Mouse (Mus musculus): ENCODE results near the gene Cbarp. TPM values are rescaled to one million over a fixed set of nuclear protein-coding genes. Genes with fewer than 3 reads are reported as not detected.

The Cbarp gene
- polyA plus RNA-seq, 1 experiment from 2014 or later, result 3.1 TPM

DNA sequence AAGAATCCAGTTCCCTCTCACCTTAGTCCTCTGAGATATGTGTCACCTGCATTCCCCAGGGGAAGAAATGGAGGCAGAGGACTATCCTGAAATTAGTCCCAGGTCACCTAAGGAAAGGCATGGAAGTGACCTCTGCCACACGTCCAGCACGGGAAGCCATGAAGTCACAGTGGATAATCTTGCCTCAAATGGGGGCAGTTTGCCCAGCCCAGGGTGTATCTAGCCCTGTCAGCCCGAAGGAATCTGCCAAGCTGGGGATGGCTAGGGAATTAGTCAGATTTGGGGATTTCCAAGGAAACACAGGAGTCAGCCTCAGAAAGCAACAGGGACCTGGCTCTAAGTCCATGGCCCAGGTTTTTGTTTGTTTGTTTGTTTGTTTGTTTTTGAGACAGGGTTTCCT lies 36.5 kb downstream of the Cbarp start:
- Histone ChIP-seq H3K27me3 (ENCODE audit: control insufficient read depth, insufficient read depth, low read length) (no peaks in the 10 kb centered on the region), H3K9me3 (replicated peaks; ENCODE audit: control insufficient read depth, low read length) (no peaks in the 10 kb centered on the region), H3K4me1 (ENCODE audit: control insufficient read depth, insufficient read depth, low read length) (peaks cover 23% of the 10 kb centered on the region), H3K27ac (ENCODE audit: low read length) (no peak overlapping the region), H3K4me3 (replicated peaks; ENCODE audit: low read length) (no peak overlapping the region), H3K4me2 (ENCODE audit: low read depth, low read length) (no peak overlapping the region), H3K9ac (ENCODE audit: low read length) (no peak overlapping the region), H3K36me3 (ENCODE audit: control insufficient read depth, insufficient read depth, low read length) (no peaks in the 10 kb centered on the region)
- ATAC-seq (ENCODE audit: insufficient read depth, low FRiP score), result no peak
- WGBS, result 79% methylated on average over 3 of the region's 3 CpGs

DNA sequence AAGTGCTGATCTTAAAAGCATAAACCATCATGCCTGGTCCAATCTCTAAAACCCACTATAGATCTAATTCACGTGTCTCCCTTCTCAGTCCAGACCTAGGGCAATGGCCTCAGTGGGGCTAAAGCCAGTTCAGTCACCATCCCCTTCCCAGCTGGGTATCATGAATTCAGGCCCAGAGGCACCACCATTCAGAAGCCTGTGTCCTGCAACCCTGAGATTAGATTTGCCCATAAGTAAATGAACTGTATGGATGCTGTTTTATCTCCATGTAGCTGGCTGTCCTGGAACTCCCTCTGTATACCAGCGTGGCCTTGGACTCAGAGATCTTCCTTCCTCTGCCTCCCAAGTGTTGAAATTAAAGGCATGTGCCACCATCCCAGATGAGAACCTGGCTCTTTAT lies 37.6 kb downstream of the Cbarp start:
- H3K27ac ChIP-seq (ENCODE audit: low read length), result peak overlapping the region; percentile 70; the same call in 1 of the 2 replicates
- peak overlapping the region; percentile 86; the same call in 1 of the 2 replicates for H3K4me2 ChIP-seq (ENCODE audit: low read depth, low read length)
- H3K9ac ChIP-seq (ENCODE audit: low read length), result peak overlapping the region; percentile 95
- H3K27me3 ChIP-seq (ENCODE audit: control insufficient read depth, insufficient read depth, low read length), result no peaks in the 10 kb centered on the region
- no peaks in the 10 kb centered on the region for H3K9me3 ChIP-seq (replicated peaks; ENCODE audit: control insufficient read depth, low read length)
- no peak for ATAC-seq (ENCODE audit: insufficient read depth, low FRiP score)
- no peaks in the 10 kb centered on the region for H3K36me3 ChIP-seq (ENCODE audit: control insufficient read depth, insufficient read depth, low read length)
- peaks cover 28% of the 10 kb centered on the region for H3K4me1 ChIP-seq (ENCODE audit: control insufficient read depth, insufficient read depth, low read length)
- 0 out of 2 replicates have a peak overlapping the region, but pooled peaks have one; percentile 90 for H3K4me3 ChIP-seq (replicated peaks; ENCODE audit: low read length)
- 78% methylated on average over 2 of the region's 2 CpGs for WGBS

DNA sequence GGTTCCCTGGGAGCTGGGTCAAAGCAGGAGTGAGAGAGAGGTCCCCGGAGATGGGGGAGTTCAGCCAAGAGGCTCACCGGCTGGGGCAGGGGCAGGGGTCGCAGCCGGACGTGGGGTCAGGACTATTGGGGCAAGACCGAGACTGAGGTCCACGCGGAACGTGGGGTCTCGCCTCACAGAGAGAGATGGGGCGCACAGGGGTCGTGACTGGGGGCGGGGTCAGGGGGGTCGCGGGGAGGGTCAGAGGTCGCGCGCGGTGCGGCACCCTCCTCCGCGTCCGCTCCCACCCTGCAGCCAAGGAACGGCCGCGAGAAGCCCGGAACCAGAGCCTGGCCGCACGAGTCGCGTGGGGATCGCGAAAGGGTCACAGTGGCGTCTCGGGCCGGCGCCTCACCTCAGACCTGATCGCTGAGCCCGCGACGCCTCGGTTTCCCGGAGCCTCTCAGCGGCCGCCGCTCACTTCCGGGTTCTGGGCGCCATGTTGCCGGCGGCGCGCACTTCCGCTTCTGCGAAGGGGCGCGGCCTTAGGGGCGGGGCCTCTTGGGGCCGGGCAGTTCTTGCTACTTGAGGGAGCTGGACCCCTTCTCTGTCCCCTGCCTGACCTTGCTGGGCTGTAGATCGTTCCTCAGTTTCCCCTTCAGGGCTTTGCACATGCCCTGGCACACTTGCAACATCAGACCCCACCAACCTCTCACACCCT lies 38.3 kb downstream of the Cbarp start:
- Histone ChIP-seq H3K4me1 (ENCODE audit: control insufficient read depth, insufficient read depth, low read length) (peaks cover 33% of the 10 kb centered on the region), H3K4me3 (replicated peaks; ENCODE audit: low read length) (peak overlapping the region; percentile 90), H3K9ac (ENCODE audit: low read length) (peak overlapping the region; percentile 95), H3K9me3 (replicated peaks; ENCODE audit: control insufficient read depth, low read length) (no peaks in the 10 kb centered on the region), H3K36me3 (ENCODE audit: control insufficient read depth, insufficient read depth, low read length) (no peaks in the 10 kb centered on the region), H3K27me3 (ENCODE audit: control insufficient read depth, insufficient read depth, low read length) (no peaks in the 10 kb centered on the region), H3K27ac (ENCODE audit: low read length) (peak overlapping the region; percentile 70), H3K4me2 (ENCODE audit: low read depth, low read length) (peak overlapping the region; percentile 86)
- peak; percentile 84 for ATAC-seq (ENCODE audit: insufficient read depth, low FRiP score)
- under 1% methylated on average over 53 of the region's 59 CpGs for WGBS

DNA sequence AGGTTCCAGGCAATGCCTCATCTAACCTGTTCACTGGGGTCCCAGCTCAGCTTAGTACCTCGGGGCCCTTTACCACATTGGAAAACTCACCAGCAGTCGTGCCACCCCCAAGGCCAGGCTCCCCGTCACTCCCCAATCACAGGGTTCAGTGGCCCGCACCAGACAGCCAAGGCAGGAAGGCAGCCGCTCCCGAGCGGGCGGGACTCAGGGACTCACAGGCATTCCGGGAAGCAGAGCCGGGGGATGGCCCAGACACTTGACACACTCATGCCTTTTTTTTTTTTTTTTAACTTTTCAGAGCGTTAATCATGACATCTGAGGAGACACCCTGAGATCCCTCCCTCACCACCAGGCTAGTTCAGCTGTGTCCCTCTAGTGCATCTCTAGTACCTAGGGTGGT lies 39.7 kb downstream of the Cbarp start:
- peak overlapping the region; percentile 90 for H3K4me3 ChIP-seq (replicated peaks; ENCODE audit: low read length)
- no peak for ATAC-seq (ENCODE audit: insufficient read depth, low FRiP score)
- H3K9me3 ChIP-seq (replicated peaks; ENCODE audit: control insufficient read depth, low read length), result no peaks in the 10 kb centered on the region
- H3K4me2 ChIP-seq (ENCODE audit: low read depth, low read length), result peak overlapping the region; percentile 86
- 0 out of 2 replicates have a peak overlapping the region, but pooled peaks have one; percentile 16 for H3K27ac ChIP-seq (ENCODE audit: low read length)
- WGBS, result 43% methylated on average over 11 of the region's 11 CpGs
- peaks cover 42% of the 10 kb centered on the region for H3K4me1 ChIP-seq (ENCODE audit: control insufficient read depth, insufficient read depth, low read length)
- no peaks in the 10 kb centered on the region for H3K27me3 ChIP-seq (ENCODE audit: control insufficient read depth, insufficient read depth, low read length)
- no peaks in the 10 kb centered on the region for H3K36me3 ChIP-seq (ENCODE audit: control insufficient read depth, insufficient read depth, low read length)
- peak overlapping the region; percentile 95; the same call in 1 of the 2 replicates for H3K9ac ChIP-seq (ENCODE audit: low read length)

DNA sequence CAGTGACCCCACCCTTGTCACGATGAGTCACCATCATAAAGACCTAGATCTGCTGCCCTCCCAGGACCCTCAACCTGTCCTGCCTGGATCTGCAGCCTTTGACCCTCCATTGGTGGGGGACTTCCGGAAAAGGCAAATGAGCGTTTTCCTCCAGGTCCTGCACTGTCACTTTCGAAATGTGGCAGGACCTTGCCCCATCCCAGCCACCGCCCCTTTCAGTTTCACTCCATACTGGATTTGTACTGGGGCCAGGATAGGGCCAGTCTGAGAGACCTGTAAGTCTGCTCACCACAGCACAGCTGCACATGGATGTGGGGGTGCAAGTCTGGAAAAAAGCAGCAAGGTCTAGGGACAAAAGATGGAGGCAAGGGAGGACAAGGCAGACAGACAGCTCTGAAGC lies 42.0 kb downstream of the Cbarp start:
- H3K36me3 ChIP-seq (ENCODE audit: control insufficient read depth, insufficient read depth, low read length), result no peaks in the 10 kb centered on the region
- no peak for ATAC-seq (ENCODE audit: insufficient read depth, low FRiP score)
- 0 out of 2 replicates have a peak overlapping the region, but pooled peaks have one; percentile 14 for H3K9ac ChIP-seq (ENCODE audit: low read length)
- no peaks in the 10 kb centered on the region for H3K9me3 ChIP-seq (replicated peaks; ENCODE audit: control insufficient read depth, low read length)
- peaks cover 44% of the 10 kb centered on the region for H3K4me1 ChIP-seq (ENCODE audit: control insufficient read depth, insufficient read depth, low read length)
- H3K4me3 ChIP-seq (replicated peaks; ENCODE audit: low read length), result no peak overlapping the region
- WGBS, result 72% methylated on average over 5 of the region's 5 CpGs
- H3K4me2 ChIP-seq (ENCODE audit: low read depth, low read length), result no peak overlapping the region
- 0 out of 2 replicates have a peak overlapping the region, but pooled peaks have one; percentile 30 for H3K27ac ChIP-seq (ENCODE audit: low read length)
- H3K27me3 ChIP-seq (ENCODE audit: control insufficient read depth, insufficient read depth, low read length), result no peaks in the 10 kb centered on the region

DNA sequence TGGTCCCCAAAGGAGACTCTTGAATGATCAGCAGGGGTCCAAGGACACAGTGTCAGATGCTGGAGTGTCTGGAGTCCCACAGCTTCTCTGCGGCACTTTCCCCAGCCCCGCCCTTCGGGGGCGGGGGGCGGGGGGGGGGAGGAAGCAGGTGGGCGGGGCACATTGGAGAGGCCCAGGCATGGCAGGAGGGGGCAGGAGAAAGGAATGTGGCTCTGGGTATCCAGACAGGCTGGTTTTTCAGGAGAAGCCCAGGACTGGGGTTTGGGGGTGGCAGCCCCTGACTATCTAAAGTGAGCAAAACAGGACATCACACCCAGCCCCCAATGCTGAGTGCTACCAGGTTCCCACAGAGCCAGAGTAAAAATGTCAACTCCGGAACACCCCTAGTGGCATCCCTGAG lies 43.4 kb downstream of the Cbarp start:
- Histone ChIP-seq H3K27me3 (ENCODE audit: control insufficient read depth, insufficient read depth, low read length) (no peaks in the 10 kb centered on the region), H3K9me3 (replicated peaks; ENCODE audit: control insufficient read depth, low read length) (no peaks in the 10 kb centered on the region), H3K4me1 (ENCODE audit: control insufficient read depth, insufficient read depth, low read length) (peaks cover 44% of the 10 kb centered on the region), H3K4me2 (ENCODE audit: low read depth, low read length) (peak overlapping the region; percentile 10; the same call in 1 of the 2 replicates), H3K27ac (ENCODE audit: low read length) (peak overlapping the region; percentile 71), H3K36me3 (ENCODE audit: control insufficient read depth, insufficient read depth, low read length) (no peaks in the 10 kb centered on the region), H3K9ac (ENCODE audit: low read length) (peak overlapping the region; percentile 28; the same call in 1 of the 2 replicates), H3K4me3 (replicated peaks; ENCODE audit: low read length) (no peak overlapping the region)
- ATAC-seq (ENCODE audit: insufficient read depth, low FRiP score), result 0 out of 2 replicates have a peak, but pooled peaks have one; percentile 41
- WGBS, result 11% methylated on average over 7 of the region's 7 CpGs

DNA sequence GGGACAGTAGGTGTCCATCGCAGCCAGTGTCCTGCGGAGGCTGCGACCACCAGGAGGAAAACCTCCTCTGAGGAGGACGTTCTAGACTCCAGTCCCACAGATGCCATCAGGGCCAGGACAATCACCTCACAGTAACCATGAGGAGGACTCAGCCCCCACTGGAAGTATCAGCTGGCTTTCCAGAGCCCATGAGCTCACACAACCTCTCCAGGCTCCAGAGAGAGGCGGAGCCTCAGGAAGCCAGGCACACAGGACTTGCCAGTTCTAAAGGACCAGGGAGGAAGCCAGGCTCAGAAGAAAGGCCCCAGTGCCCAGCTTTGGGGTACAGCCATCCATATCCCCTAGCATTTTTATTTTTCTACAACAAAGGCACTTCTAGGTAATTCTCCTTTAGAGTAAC lies 45.1 kb downstream of the Cbarp start:
- Histone ChIP-seq H3K9me3 (replicated peaks; ENCODE audit: control insufficient read depth, low read length) (no peaks in the 10 kb centered on the region), H3K4me3 (replicated peaks; ENCODE audit: low read length) (no peak overlapping the region), H3K27ac (ENCODE audit: low read length) (no peak overlapping the region), H3K36me3 (ENCODE audit: control insufficient read depth, insufficient read depth, low read length) (no peaks in the 10 kb centered on the region), H3K4me2 (ENCODE audit: low read depth, low read length) (no peak overlapping the region), H3K4me1 (ENCODE audit: control insufficient read depth, insufficient read depth, low read length) (peaks cover 34% of the 10 kb centered on the region), H3K9ac (ENCODE audit: low read length) (no peak overlapping the region; the same call in 1 of the 2 replicates), H3K27me3 (ENCODE audit: control insufficient read depth, insufficient read depth, low read length) (no peaks in the 10 kb centered on the region)
- WGBS, result 83% methylated on average over 5 of the region's 5 CpGs
- no peak for ATAC-seq (ENCODE audit: insufficient read depth, low FRiP score)

DNA sequence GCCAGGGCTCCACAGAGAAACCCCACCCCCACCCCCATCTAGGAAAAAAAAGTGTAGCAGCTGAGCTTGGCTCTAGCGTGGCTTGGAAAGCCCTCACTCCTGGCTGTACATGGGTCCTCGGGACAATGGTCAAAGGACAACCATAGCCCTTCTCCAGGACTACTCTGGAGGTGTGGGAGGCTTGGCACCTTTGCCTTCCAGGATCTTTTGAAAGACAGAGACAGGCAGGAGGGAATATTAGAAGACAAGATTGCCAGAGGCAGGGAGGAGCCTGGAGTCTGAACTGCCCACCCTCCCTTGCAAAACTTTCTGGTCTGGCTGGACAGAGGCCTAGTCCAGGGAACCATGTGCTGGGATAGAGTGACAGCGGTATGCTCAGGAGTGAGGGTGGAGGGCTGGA lies 46.0 kb downstream of the Cbarp start:
- H3K36me3 ChIP-seq (ENCODE audit: control insufficient read depth, insufficient read depth, low read length), result no peaks in the 10 kb centered on the region
- H3K27me3 ChIP-seq (ENCODE audit: control insufficient read depth, insufficient read depth, low read length), result no peaks in the 10 kb centered on the region
- peaks cover 30% of the 10 kb centered on the region for H3K4me1 ChIP-seq (ENCODE audit: control insufficient read depth, insufficient read depth, low read length)
- H3K9ac ChIP-seq (ENCODE audit: low read length), result no peak overlapping the region
- H3K4me2 ChIP-seq (ENCODE audit: low read depth, low read length), result no peak overlapping the region
- H3K4me3 ChIP-seq (replicated peaks; ENCODE audit: low read length), result no peak overlapping the region
- no peak for ATAC-seq (ENCODE audit: insufficient read depth, low FRiP score)
- H3K27ac ChIP-seq (ENCODE audit: low read length), result no peak overlapping the region
- H3K9me3 ChIP-seq (replicated peaks; ENCODE audit: control insufficient read depth, low read length), result no peaks in the 10 kb centered on the region
- 73% methylated on average over 3 of the region's 3 CpGs for WGBS

DNA sequence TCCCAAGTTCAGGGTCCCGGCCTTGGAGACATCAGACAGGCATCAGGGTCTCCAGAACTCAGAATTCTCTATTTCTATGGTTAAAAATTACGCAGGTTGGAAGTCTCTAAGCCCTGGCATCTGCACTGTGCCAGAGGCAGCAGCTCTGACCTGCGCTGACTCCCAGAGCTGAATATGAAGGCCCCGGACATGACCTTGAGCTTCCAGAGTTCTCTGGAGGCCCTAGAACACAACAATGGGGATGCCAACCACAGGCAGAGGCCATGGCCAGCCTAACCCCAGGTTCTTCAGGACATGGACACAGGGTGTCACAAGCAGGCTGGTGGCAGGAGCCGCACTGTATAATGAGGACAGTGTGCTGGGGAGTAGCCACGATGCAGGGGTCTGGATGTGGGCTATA lies 46.5 kb downstream of the Cbarp start:
- 87% methylated on average over 6 of the region's 6 CpGs for WGBS
- no peaks in the 10 kb centered on the region for H3K27me3 ChIP-seq (ENCODE audit: control insufficient read depth, insufficient read depth, low read length)
- no peak overlapping the region for H3K4me2 ChIP-seq (ENCODE audit: low read depth, low read length)
- H3K27ac ChIP-seq (ENCODE audit: low read length), result no peak overlapping the region
- no peak overlapping the region for H3K4me3 ChIP-seq (replicated peaks; ENCODE audit: low read length)
- H3K4me1 ChIP-seq (ENCODE audit: control insufficient read depth, insufficient read depth, low read length), result peaks cover 30% of the 10 kb centered on the region
- ATAC-seq (ENCODE audit: insufficient read depth, low FRiP score), result no peak
- H3K9ac ChIP-seq (ENCODE audit: low read length), result no peak overlapping the region
- no peaks in the 10 kb centered on the region for H3K36me3 ChIP-seq (ENCODE audit: control insufficient read depth, insufficient read depth, low read length)
- H3K9me3 ChIP-seq (replicated peaks; ENCODE audit: control insufficient read depth, low read length), result no peaks in the 10 kb centered on the region

Data from stomach, embryonic 16.5 days (tissue).